Mouse (Mus musculus) heart, embryonic 15.5 days (tissue): ENCODE results near the gene Cyp1b1. TPM values are rescaled to one million over a fixed set of nuclear protein-coding genes. Genes with fewer than 3 reads are reported as not detected.

ENCODE experiments used
- ATAC-seq: fragments of 200-750 bp; cut with Nextera tagmentation; replicated peaks from 2 replicates; pipeline ENCODE4 v1.8.0; 2017; ENCODE audit warnings: low read depth, moderate TSS enrichment; ENCODE audit not compliant: insufficient number of reproducible peaks, insufficient read depth, low FRiP score
- H3K27ac ChIP-seq: fragments of 300-500 bp; sonication (generic); 2 replicates; pipeline ENCODE4 v1.5.1; 2015; ENCODE audit warnings: mild to moderate bottlenecking, inconsistent platforms
- H3K27me3 ChIP-seq: fragments of 300-500 bp; sonication (generic); 2 replicates; pipeline ENCODE4 v1.6.1; 2015; ENCODE audit warnings: inconsistent platforms
- H3K36me3 ChIP-seq: fragments of 300-500 bp; sonication (generic); 2 replicates; pipeline ENCODE4 v1.6.1; 2015; ENCODE audit warnings: mild to moderate bottlenecking, inconsistent platforms
- H3K4me1 ChIP-seq: fragments of 300-500 bp; sonication (generic); replicated peaks from 2 replicates; pipeline ENCODE4 v1.6.1; 2015; ENCODE audit warnings: inconsistent platforms
- H3K4me2 ChIP-seq: fragments of 300-500 bp; sonication (generic); 2 replicates; pipeline ENCODE4 v1.6.1; 2015; ENCODE audit warnings: inconsistent platforms, mild to moderate bottlenecking, moderate library complexity
- H3K4me3 ChIP-seq: fragments of 300-500 bp; sonication (generic); 2 replicates; pipeline ENCODE4 v1.5.1; 2015; ENCODE audit warnings: mild to moderate bottlenecking, inconsistent platforms
- H3K9ac ChIP-seq: fragments of 300-500 bp; sonication (generic); 2 replicates; pipeline ENCODE4 v1.6.1; 2015; ENCODE audit warnings: mild to moderate bottlenecking, inconsistent platforms
- H3K9me3 ChIP-seq: fragments of 300-500 bp; sonication (generic); replicated peaks from 2 replicates; pipeline ENCODE4 v1.6.1; 2016; ENCODE audit warnings: inconsistent platforms
- WGBS: fragments of 180-500 bp; shearing (Covaris S2); methylation state at CpG from one replicate; pipeline ENCODE4 v1.1.7; 2015; ENCODE audit warnings: mixed read lengths; 5-methylcytosine and 5-hydroxymethylcytosine counted together
- polyA plus RNA-seq: library from polyadenylated mRNA; unstranded; fragments of >200 nt; fragmentation: Nextera tagmentation; extraction: Ambion mirVana; gene quantifications from 2 replicates; pipeline ENCODE4 v1.2.1, GENCODE M21; 2015

The Cyp1b1 gene
- polyA plus RNA-seq, 1 experiment from 2014 or later = 1.7 TPM

DNA sequence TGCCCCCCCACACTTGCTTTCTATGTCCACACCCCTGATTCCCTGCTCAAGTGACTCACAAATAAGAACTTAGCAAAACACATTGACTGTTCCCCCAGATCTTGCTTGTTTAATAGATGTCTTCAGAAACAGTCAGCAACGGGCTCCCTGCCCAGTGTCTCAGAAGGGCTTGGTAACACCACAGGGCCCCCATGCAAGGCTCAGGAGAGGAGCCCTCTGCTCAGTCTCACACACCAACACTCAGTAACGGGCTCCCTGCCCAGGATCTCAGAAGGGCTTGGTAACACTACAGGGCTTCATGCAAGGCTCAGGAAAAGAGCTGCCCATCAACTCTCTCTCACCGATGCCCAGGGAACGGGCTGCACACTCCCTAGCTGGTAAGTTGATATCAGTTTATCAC is 19.8 kb downstream of the Cyp1b1 start:
- ATAC-seq = no peak
- H3K27ac ChIP-seq = no peak overlapping the region
- no peak overlapping the region for H3K9ac ChIP-seq
- H3K36me3 ChIP-seq = no peaks in the 10 kb centered on the region
- H3K27me3 ChIP-seq = no peaks in the 10 kb centered on the region
- no peak overlapping the region for H3K4me2 ChIP-seq
- H3K4me1 ChIP-seq = no peaks in the 10 kb centered on the region
- no peak overlapping the region for H3K4me3 ChIP-seq
- WGBS = 66% methylated on average over 4 of the region's 4 CpGs
- no peaks in the 10 kb centered on the region for H3K9me3 ChIP-seq

DNA sequence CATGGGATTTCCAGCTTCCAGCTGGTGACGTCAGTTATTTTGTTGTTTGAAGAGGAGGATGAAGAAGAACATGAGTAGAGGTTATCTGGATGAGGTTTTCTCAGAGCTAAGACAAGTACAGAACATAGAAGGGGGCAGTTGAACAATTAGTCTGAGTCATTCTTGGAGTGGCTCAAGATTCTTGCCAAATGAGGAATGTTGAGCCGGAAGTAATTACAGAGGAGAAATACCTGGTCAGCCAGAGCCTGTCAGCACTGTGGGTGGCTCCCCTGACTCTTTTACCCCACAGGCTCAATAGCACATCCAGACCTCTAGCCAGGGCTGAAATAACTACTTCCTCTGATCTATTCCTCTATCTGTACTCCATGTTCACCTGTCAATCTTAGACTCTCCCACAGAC is 44.0 kb downstream of the Cyp1b1 start:
- Histone ChIP-seq H3K9ac (no peak overlapping the region), H3K27me3 (no peaks in the 10 kb centered on the region), H3K4me3 (no peak overlapping the region), H3K9me3 (no peaks in the 10 kb centered on the region), H3K27ac (no peak overlapping the region), H3K4me1 (no peaks in the 10 kb centered on the region), H3K36me3 (0 out of 2 replicates have a peak, but pooled peaks cover 3% of the 10 kb centered on the region), H3K4me2 (no peak overlapping the region)
- WGBS = 52% methylated on average over 2 of the region's 2 CpGs
- no peak for ATAC-seq

DNA sequence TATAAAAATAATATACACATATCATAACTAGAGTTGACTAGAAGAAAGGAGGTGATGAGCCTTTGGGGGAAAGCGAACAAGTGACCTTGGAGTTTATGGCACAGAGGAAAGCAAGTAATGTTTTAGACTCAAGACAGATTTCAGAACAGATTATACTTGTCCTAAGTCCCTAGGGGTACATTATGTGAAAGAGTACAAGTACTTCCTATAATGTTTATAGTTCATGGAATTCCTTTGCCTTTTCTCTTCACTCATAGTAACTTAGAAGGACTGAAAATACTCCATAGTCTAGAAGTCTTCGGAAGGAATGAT is 50.8 kb downstream of the Cyp1b1 start:
- ATAC-seq = no peak
- Histone ChIP-seq H3K9ac (no peak overlapping the region), H3K9me3 (no peaks in the 10 kb centered on the region), H3K27me3 (no peaks in the 10 kb centered on the region), H3K27ac (no peak overlapping the region), H3K4me3 (no peak overlapping the region), H3K4me2 (no peak overlapping the region), H3K4me1 (0 out of 2 replicates have a peak, but pooled peaks cover 2% of the 10 kb centered on the region), H3K36me3 (no peaks in the 10 kb centered on the region)
- 84% methylated on average over 2 of the region's 2 CpGs for WGBS

DNA sequence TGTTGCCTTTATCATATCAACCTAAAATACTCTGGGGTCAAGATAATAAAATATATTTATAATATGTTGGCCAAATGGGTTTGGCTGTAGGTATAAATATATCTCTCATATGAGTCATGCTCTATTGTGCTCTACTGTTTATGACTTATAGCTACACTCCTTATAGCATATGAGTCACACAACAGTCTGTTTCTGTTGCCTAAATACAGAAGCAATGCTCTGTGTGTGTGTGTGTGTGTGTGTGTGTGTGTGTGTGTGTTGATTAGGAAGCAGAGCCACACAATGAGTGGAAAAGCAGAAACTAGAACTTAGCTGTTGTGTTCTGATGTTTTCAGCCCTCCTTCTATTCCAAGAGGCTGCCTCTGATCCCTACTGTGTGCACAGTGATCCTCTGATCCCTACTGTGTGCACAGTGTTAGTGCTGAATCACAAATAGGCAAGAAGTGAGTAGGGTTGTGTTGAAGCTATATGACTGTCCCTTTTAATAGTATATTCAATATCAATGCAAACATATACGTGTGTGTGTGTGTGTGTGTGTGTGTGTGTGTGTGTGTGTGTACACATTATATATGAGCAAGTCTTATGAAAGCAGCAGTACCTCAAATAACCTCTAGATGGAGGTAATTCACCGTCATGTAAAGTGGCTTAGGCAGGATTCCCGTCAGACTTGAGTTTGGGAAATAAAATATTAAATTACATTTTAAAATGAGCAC is 51.3 kb downstream of the Cyp1b1 start:
- 0 out of 2 replicates have a peak, but pooled peaks cover 2% of the 10 kb centered on the region for H3K4me1 ChIP-seq
- H3K4me3 ChIP-seq = no peak overlapping the region
- H3K27ac ChIP-seq = no peak overlapping the region
- H3K4me2 ChIP-seq = no peak overlapping the region
- no peaks in the 10 kb centered on the region for H3K27me3 ChIP-seq
- WGBS = 27% methylated on average over 3 of the region's 3 CpGs
- no peak for ATAC-seq
- H3K9me3 ChIP-seq = no peaks in the 10 kb centered on the region
- H3K9ac ChIP-seq = no peak overlapping the region
- H3K36me3 ChIP-seq = no peaks in the 10 kb centered on the region

DNA sequence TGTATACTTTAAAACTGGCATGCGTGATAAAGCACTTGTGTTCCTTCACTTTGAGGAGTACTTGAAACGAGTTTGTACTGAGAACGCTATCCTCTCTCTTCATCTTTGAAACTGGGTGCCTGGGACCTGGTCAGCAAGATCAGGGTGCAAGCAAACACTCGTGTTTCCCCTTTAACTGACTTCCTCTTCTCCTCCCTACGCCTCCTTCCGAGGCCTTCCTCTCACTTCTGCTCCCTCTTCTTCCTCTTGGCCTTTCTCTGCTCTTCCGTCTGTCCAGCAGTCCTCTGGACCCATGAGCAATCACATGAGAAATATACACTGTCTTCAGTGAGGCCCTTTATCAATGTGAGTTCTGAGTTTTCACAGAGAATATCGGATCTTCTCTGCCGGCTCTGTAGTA is 53.0 kb downstream of the Cyp1b1 start:
- 79% methylated on average over 9 of the region's 9 CpGs for WGBS
- Histone ChIP-seq H3K4me3 (no peak overlapping the region), H3K27me3 (no peaks in the 10 kb centered on the region), H3K4me1 (peaks cover 7% of the 10 kb centered on the region), H3K9ac (no peak overlapping the region), H3K36me3 (no peaks in the 10 kb centered on the region), H3K9me3 (no peaks in the 10 kb centered on the region), H3K4me2 (no peak overlapping the region), H3K27ac (no peak overlapping the region)
- ATAC-seq = no peak

DNA sequence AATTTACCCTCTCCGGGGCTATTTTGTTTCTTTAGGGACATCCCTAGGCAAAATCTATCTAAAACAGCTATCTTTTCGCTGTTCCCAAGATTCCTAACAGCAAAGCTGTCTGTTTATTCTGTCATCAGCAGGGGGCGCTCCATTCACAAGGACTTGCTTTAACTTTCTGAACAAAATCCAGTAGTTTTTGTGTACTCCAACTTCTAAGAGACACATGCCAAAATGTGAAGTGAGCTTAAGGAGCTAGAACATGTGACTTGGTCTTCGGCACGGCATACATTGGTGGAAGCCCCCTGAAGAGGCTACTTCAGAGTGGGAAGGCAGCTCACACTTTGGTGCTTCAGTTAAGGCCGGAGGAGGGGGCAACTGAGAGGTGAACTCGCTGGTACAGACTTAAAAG is 53.5 kb downstream of the Cyp1b1 start:
- Histone ChIP-seq H3K4me3 (no peak overlapping the region), H3K27me3 (no peaks in the 10 kb centered on the region), H3K27ac (no peak overlapping the region), H3K9ac (no peak overlapping the region), H3K4me1 (peaks cover 7% of the 10 kb centered on the region), H3K36me3 (no peaks in the 10 kb centered on the region), H3K4me2 (no peak overlapping the region), H3K9me3 (no peaks in the 10 kb centered on the region)
- WGBS = 44% methylated on average over 7 of the region's 7 CpGs
- ATAC-seq = no peak

DNA sequence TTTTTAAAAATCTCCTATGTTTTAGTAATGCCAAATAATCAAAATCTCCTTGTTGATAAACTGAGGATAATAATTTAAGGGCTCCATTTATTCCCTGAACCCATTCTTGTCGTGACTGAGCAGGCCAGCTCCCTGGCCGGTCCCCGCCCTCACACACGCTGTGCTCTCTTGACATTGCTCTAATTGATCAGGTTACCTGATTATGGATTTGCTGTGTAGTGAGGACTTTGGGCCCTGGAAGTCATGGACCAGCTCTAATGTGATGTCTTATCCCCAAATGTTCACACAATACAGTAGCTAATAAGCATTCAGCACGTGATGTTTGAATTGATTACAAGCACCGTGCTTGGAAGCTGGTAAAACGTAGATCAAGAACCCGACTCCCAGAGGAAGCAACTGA is 56.0 kb downstream of the Cyp1b1 start:
- WGBS = 73% methylated on average over 8 of the region's 8 CpGs
- Histone ChIP-seq H3K9ac (no peak overlapping the region), H3K36me3 (no peaks in the 10 kb centered on the region), H3K4me3 (no peak overlapping the region), H3K27me3 (no peaks in the 10 kb centered on the region), H3K4me2 (no peak overlapping the region), H3K9me3 (no peaks in the 10 kb centered on the region), H3K27ac (no peak overlapping the region), H3K4me1 (peaks cover 7% of the 10 kb centered on the region)
- no peak for ATAC-seq

DNA sequence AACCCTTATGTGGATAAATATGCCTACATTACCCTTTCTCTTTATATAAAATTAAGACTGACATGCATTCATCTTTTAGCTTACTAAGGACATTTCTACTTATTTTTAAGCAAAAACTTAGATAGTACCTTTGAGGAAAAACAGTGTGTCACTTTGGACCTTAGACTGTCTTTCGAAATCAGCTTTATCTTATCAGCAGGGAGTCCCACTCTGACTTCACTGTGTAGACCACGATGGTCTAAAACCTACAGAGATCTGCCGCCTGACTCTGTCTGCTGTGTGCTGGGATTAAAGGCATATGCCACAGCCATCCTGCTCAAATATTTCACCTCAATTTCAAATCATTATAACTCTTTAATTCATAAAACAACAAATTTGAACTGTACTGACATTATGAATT is 56.4 kb downstream of the Cyp1b1 start:
- H3K27me3 ChIP-seq = no peaks in the 10 kb centered on the region
- 42% methylated on average over 3 of the region's 3 CpGs for WGBS

DNA sequence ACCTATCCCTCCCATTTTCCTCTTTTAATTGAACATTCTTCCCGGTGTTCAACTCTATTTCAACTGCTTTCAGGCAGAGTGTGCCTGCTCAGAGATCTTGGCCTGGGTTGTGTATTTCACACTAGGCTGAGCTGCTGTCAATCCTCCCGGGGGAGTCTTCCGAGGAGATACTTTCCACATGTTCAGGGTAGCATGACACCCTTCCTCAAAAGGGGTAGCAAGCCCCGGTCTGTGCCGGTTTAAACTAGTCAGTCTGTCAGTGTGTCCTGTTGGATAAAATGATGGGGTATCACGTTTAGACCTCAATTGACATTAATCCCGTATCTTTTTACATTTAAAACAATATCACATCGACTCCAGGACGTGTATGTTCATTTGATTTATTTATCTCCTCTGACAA is 57.1 kb downstream of the Cyp1b1 start:
- H3K9ac ChIP-seq = no peak overlapping the region
- no peaks in the 10 kb centered on the region for H3K36me3 ChIP-seq
- no peak overlapping the region for H3K4me2 ChIP-seq
- no peak overlapping the region for H3K27ac ChIP-seq
- no peaks in the 10 kb centered on the region for H3K27me3 ChIP-seq
- H3K9me3 ChIP-seq = no peaks in the 10 kb centered on the region
- no peak overlapping the region for H3K4me3 ChIP-seq
- H3K4me1 ChIP-seq = peaks cover 7% of the 10 kb centered on the region
- no peak for ATAC-seq
- 32% methylated on average over 9 of the region's 9 CpGs for WGBS

More for the DNA sequence above, 56.4 kb downstream of the Cyp1b1 start:
- no peaks in the 10 kb centered on the region for H3K36me3 ChIP-seq
- H3K9me3 ChIP-seq = no peaks in the 10 kb centered on the region
- H3K4me1 ChIP-seq = peaks cover 7% of the 10 kb centered on the region
- no peak for ATAC-seq
- H3K27ac ChIP-seq = no peak overlapping the region
- no peak overlapping the region for H3K9ac ChIP-seq
- H3K4me2 ChIP-seq = no peak overlapping the region
- no peak overlapping the region for H3K4me3 ChIP-seq

DNA sequence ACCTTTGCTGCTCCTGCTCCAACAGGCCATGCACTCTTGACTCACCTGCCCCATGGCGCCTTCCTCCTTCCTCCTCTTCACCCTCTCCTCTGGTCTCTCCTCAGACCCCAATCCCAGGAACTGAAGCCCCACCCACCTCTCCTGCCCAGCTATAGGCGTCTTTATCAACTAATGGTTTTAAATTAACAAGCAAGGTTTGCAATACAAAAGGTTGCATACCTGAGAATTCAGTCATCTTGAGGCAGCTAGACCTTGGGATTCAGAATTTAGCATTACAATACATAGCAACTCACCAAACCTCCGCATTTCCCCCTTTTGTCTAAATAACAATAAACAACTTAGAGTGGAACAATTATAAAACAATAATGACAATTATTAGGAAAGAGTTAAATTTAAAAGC is 60.7 kb downstream of the Cyp1b1 start:
- no peak overlapping the region for H3K4me3 ChIP-seq
- no peak for ATAC-seq
- no peak overlapping the region for H3K9ac ChIP-seq
- H3K4me1 ChIP-seq = peaks cover 5% of the 10 kb centered on the region
- no peaks in the 10 kb centered on the region for H3K36me3 ChIP-seq
- no peak overlapping the region for H3K4me2 ChIP-seq
- WGBS = 85% methylated on average over 3 of the region's 3 CpGs
- H3K27ac ChIP-seq = no peak overlapping the region
- no peaks in the 10 kb centered on the region for H3K9me3 ChIP-seq
- no peaks in the 10 kb centered on the region for H3K27me3 ChIP-seq

DNA sequence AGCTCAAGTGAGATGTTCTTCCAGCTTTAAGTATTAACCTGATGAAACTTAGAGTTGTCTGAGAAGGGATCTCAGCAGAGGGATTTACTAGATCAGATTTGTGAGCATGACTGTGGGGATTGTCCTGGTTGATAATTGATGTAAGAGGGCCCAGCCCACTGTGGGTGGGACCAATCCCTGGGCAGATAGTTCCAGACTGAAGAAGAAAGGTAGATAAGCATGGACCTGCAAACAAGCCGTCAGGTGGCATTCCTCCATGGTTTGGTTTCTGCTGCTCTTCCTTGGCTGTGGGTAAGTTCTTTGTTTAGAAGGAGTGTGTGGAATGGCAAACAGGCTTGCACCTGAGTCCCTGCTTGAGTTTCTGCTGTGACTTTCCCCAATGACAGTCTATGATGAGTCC is 61.7 kb downstream of the Cyp1b1 start:
- 63% methylated on average over 1 of the region's 1 CpGs for WGBS
- no peak overlapping the region for H3K4me3 ChIP-seq
- no peak overlapping the region for H3K27ac ChIP-seq
- H3K27me3 ChIP-seq = no peaks in the 10 kb centered on the region
- no peaks in the 10 kb centered on the region for H3K9me3 ChIP-seq
- H3K4me2 ChIP-seq = no peak overlapping the region
- H3K4me1 ChIP-seq = peaks cover 5% of the 10 kb centered on the region
- no peak overlapping the region for H3K9ac ChIP-seq
- ATAC-seq = no peak
- no peaks in the 10 kb centered on the region for H3K36me3 ChIP-seq
